ENCODE assay signal across 26 mouse cellular contexts in genomic region chr17:30263535-30263934, GRCm38 (mm10).
DNase-seq lines count a peak whose midpoint lies in the region; ATAC-seq and TF ChIP-seq lines count a peak whose summit lies in the region.
"Had no signal": no experiment of that assay in that cellular context is flagged by ENCODE, and none has a peak within 500 bp of the region (broad histone marks: within the 10 kb centered on the region; RNA-seq: fewer than 3 reads in every experiment).

No protein-coding gene starts in this region.

- no peaks in the 10 kb centered on the region for H3K9me3 ChIP-seq in hindbrain, embryonic 13.5 days
- H3K9me3 ChIP-seq in hindbrain, embryonic 14.5 days (ENCODE audit: control insufficient read depth, low read length): no peaks in the 10 kb centered on the region
- H3K9me3 ChIP-seq in liver, embryonic 12.5 days (replicated peaks): no peaks in the 10 kb centered on the region
- H3K9me3 ChIP-seq in intestine, embryonic 15.5 days: no peaks in the 10 kb centered on the region
- H3K9me3 ChIP-seq in limb, embryonic 12.5 days: no peaks in the 10 kb centered on the region
- H3K9me3 ChIP-seq: embryonic facial prominence, embryonic 13.5 days; forebrain, embryonic 12.5 days; forebrain, embryonic 15.5 days; hindbrain, embryonic 12.5 days had no signal

- DNase-seq in hindbrain, embryonic 14.5 days (ENCODE audit: low spot score): no peak
- peak; percentile 41 for DNase-seq in liver, adult 2 months (ENCODE audit: extremely low read depth, low read depth, low spot score)
- no peak for DNase-seq in spleen, postnatal 36 days (ENCODE audit: low spot score in 2 of 2)
- no peak for DNase-seq in embryo, embryonic 9.5 days (ENCODE audit: extremely low spot score)
- DNase-seq: adrenal gland, adult 2 months; adrenal gland, postnatal 14 days; B cell, adult 2 months; cerebellum, adult 11 months; cerebellum, adult 2 months; cerebellum, adult 9-11 months; cerebellum, postnatal 25 days; gastrocnemius, postnatal 14 days; heart, adult 11 months had no signal

- H3K36me3 ChIP-seq in hindbrain, embryonic 13.5 days: no peaks in the 10 kb centered on the region
- H3K36me3 ChIP-seq in hindbrain, embryonic 14.5 days (replicated peaks; ENCODE audit: control insufficient read depth, insufficient read depth): no peaks in the 10 kb centered on the region
- no peaks in the 10 kb centered on the region for H3K36me3 ChIP-seq in liver, adult 2 months (ENCODE audit: control insufficient read depth, insufficient read depth, low read length)
- no peaks in the 10 kb centered on the region for H3K36me3 ChIP-seq in liver, embryonic 12.5 days
- no peaks in the 10 kb centered on the region for H3K36me3 ChIP-seq in intestine, embryonic 15.5 days
- no peaks in the 10 kb centered on the region for H3K36me3 ChIP-seq in limb, embryonic 12.5 days
- H3K36me3 ChIP-seq: forebrain, embryonic 15.5 days; hindbrain, embryonic 12.5 days had no signal

- ATAC-seq in hindbrain, embryonic 13.5 days (ENCODE audit: low FRiP score): no peak
- no peak for ATAC-seq in hindbrain, embryonic 14.5 days (ENCODE audit: low FRiP score)
- no peak for ATAC-seq in liver, embryonic 12.5 days
- peak; percentile 81 for ATAC-seq in intestine, embryonic 15.5 days
- no peak for ATAC-seq in limb, embryonic 12.5 days (ENCODE audit: insufficient number of reproducible peaks, insufficient read depth, low FRiP score, low TSS enrichment, low read depth)
- ATAC-seq: forebrain, embryonic 15.5 days; hindbrain, postnatal 0 days had no signal

- H3K27ac ChIP-seq in hindbrain, embryonic 13.5 days: peak overlapping the region; percentile 69; the same call in 1 of the 2 replicates
- no peak overlapping the region for H3K27ac ChIP-seq in hindbrain, embryonic 14.5 days
- no peak overlapping the region for H3K27ac ChIP-seq in liver, adult 2 months (replicated peaks; ENCODE audit: insufficient read depth, low read depth, low read length)
- no peak overlapping the region for H3K27ac ChIP-seq in liver, embryonic 12.5 days
- H3K27ac ChIP-seq in intestine, embryonic 15.5 days: peak overlapping the region; percentile 58; the same call in 1 of the 2 replicates
- H3K27ac ChIP-seq in limb, embryonic 12.5 days: peak overlapping the region; percentile 83; the same call in 1 of the 2 replicates
- H3K27ac ChIP-seq: embryonic facial prominence, embryonic 10.5 days; embryonic facial prominence, embryonic 13.5 days had no signal

- H3K27me3 ChIP-seq in hindbrain, embryonic 13.5 days: no peaks in the 10 kb centered on the region
- H3K27me3 ChIP-seq in hindbrain, embryonic 14.5 days (ENCODE audit: control insufficient read depth, insufficient read depth, low read length): no peaks in the 10 kb centered on the region
- no peaks in the 10 kb centered on the region for H3K27me3 ChIP-seq in liver, adult 2 months (ENCODE audit: control insufficient read depth, insufficient read depth, low read length)
- H3K27me3 ChIP-seq in liver, embryonic 12.5 days (replicated peaks): no peaks in the 10 kb centered on the region
- no peaks in the 10 kb centered on the region for H3K27me3 ChIP-seq in intestine, embryonic 15.5 days (replicated peaks)
- no peaks in the 10 kb centered on the region for H3K27me3 ChIP-seq in limb, embryonic 12.5 days
- H3K27me3 ChIP-seq: CH12.LX; embryonic facial prominence, embryonic 13.5 days; forebrain, embryonic 15.5 days; hindbrain, embryonic 12.5 days had no signal

- no peak for TF ChIP-seq CTCF in liver, adult 2 months (IDR thresholded peaks at IDR 0.05; ENCODE audit: low read depth, low read length)

- H3K4me1 ChIP-seq in hindbrain, embryonic 13.5 days (replicated peaks): peaks cover 57% of the 10 kb centered on the region
- H3K4me1 ChIP-seq in hindbrain, embryonic 14.5 days (replicated peaks; ENCODE audit: control insufficient read depth, insufficient read depth, low read length): peaks cover 40% of the 10 kb centered on the region
- peaks cover 8% of the 10 kb centered on the region; the same call in 1 of the 2 replicates for H3K4me1 ChIP-seq in liver, adult 2 months (ENCODE audit: control insufficient read depth, insufficient read depth, low read length)
- 0 out of 2 replicates have a peak, but pooled peaks cover 10% of the 10 kb centered on the region for H3K4me1 ChIP-seq in liver, embryonic 12.5 days
- H3K4me1 ChIP-seq in intestine, embryonic 15.5 days (replicated peaks): peaks cover 34% of the 10 kb centered on the region
- H3K4me1 ChIP-seq in limb, embryonic 12.5 days (replicated peaks): peaks cover 53% of the 10 kb centered on the region

- TF ChIP-seq POLR2A in liver, adult 2 months (IDR thresholded peaks at IDR 0.05; ENCODE audit: extremely low read depth, insufficient read depth, low read length): no peak

- H3K9ac ChIP-seq in hindbrain, embryonic 13.5 days: no peak overlapping the region; the same call in 1 of the 2 replicates
- no peak overlapping the region for H3K9ac ChIP-seq in hindbrain, embryonic 14.5 days
- H3K9ac ChIP-seq in liver, adult 2 months (ENCODE audit: low read depth, low read length): no peak overlapping the region
- no peak overlapping the region for H3K9ac ChIP-seq in liver, embryonic 12.5 days
- no peak overlapping the region for H3K9ac ChIP-seq in intestine, embryonic 15.5 days
- no peak overlapping the region for H3K9ac ChIP-seq in limb, embryonic 12.5 days (replicated peaks)
- H3K9ac ChIP-seq: embryonic facial prominence, embryonic 13.5 days; forebrain, embryonic 12.5 days; forebrain, embryonic 15.5 days; hindbrain, embryonic 12.5 days had no signal

- no peak overlapping the region for H3K4me3 ChIP-seq in hindbrain, embryonic 13.5 days
- H3K4me3 ChIP-seq in hindbrain, embryonic 14.5 days (replicated peaks; ENCODE audit: low read length): no peak overlapping the region
- no peak overlapping the region for H3K4me3 ChIP-seq in liver, adult 2 months (ENCODE audit: insufficient read depth, low read depth, low read length)
- no peak overlapping the region for H3K4me3 ChIP-seq in liver, embryonic 12.5 days
- H3K4me3 ChIP-seq in intestine, embryonic 15.5 days (replicated peaks): no peak overlapping the region
- H3K4me3 ChIP-seq in limb, embryonic 12.5 days (replicated peaks): no peak overlapping the region
- H3K4me3 ChIP-seq: embryonic facial prominence, embryonic 10.5 days; embryonic facial prominence, embryonic 13.5 days; erythroblast, embryonic 14.5 days; forebrain, embryonic 12.5 days; forebrain, embryonic 15.5 days; hindbrain, embryonic 12.5 days had no signal

- 91% methylated on average over 2 of the region's 2 CpGs for WGBS in hindbrain, embryonic 13.5 days
- WGBS in hindbrain, embryonic 14.5 days: 86% methylated on average over 2 of the region's 2 CpGs
- WGBS in liver, adult 2 months: 33% methylated on average over 2 of the region's 2 CpGs
- 65% methylated on average over 2 of the region's 2 CpGs for WGBS in liver, embryonic 12.5 days (ENCODE audit: insufficient replicate concordance)
- 51% methylated on average over 2 of the region's 2 CpGs for WGBS in intestine, embryonic 15.5 days
- WGBS in limb, embryonic 12.5 days: 47% methylated on average over 2 of the region's 2 CpGs

- H3K79me2 ChIP-seq in liver, adult 2 months (ENCODE audit: control insufficient read depth, insufficient read depth, low read length): no peaks in the 10 kb centered on the region

- no peak overlapping the region for H3K4me2 ChIP-seq in hindbrain, embryonic 13.5 days
- no peak overlapping the region for H3K4me2 ChIP-seq in hindbrain, embryonic 14.5 days (replicated peaks)
- no peak overlapping the region for H3K4me2 ChIP-seq in liver, embryonic 12.5 days
- H3K4me2 ChIP-seq in intestine, embryonic 15.5 days (replicated peaks): no peak overlapping the region
- H3K4me2 ChIP-seq in limb, embryonic 12.5 days: no peak overlapping the region
- H3K4me2 ChIP-seq: embryonic facial prominence, embryonic 13.5 days; forebrain, embryonic 12.5 days; forebrain, embryonic 15.5 days; heart, embryonic 11.5 days; hindbrain, embryonic 12.5 days had no signal

Comparison
In these comparisons a context has a peak if more than half of its experiments do, and no peak if none do; other contexts are left out.
1. H3K27ac ChIP-seq: peak in hindbrain, embryonic 13.5 days (single experiment), intestine, embryonic 15.5 days (single experiment) and limb, embryonic 12.5 days (single experiment); none in hindbrain, embryonic 14.5 days (single experiment), liver, adult 2 months (single experiment) and liver, embryonic 12.5 days (single experiment).